Mouse (Mus musculus): ENCODE data around the gene Apobr. TPM values are rescaled to one million over a fixed set of nuclear protein-coding genes. Genes with fewer than 3 reads are reported as not detected.

Gene Apobr
- polyA plus RNA-seq, 1 experiment: 7.2 TPM

DNA sequence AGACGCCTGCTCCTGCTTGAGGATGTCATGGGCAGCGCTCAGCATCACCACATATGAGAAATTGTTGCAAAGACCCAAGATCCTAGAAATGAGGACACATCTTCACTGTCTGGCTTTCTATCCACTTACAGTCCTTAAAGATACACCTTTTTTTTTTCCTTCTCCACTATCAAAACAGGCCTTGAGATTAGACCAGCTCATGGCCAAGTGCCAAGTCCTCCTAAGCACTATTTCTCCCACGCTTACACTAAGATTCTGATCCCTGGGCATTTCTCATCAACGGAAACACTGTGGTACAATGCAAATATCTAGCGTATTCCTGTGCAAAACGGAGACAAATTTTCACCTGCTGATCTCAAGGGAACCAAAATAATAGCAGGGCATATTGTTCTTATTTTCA is 3.1 kb upstream of the Apobr start:
- H3K36me3 ChIP-seq (ENCODE audit: control insufficient read depth, insufficient read depth, low read length): no peaks in the 10 kb centered on the region
- peaks cover 24% of the 10 kb centered on the region for H3K4me1 ChIP-seq (replicated peaks; ENCODE audit: control insufficient read depth, insufficient read depth, low read length)
- no peak for TF ChIP-seq POLR2A (IDR thresholded peaks at IDR 0.05; ENCODE audit: control insufficient read depth, extremely low read depth, insufficient read depth, low read length, poor library complexity)
- TF ChIP-seq CTCF (IDR thresholded peaks at IDR 0.05; ENCODE audit: borderline replicate concordance, control insufficient read depth, extremely low read depth, insufficient read depth, low read length, poor library complexity): no peak
- WGBS: 97% methylated on average over 6 of the region's 6 CpGs
- no peak overlapping the region for H3K4me3 ChIP-seq (ENCODE audit: control insufficient read depth, insufficient read depth, low read length)
- no peak for DNase-seq
- no peaks in the 10 kb centered on the region for H3K27me3 ChIP-seq (ENCODE audit: control insufficient read depth, insufficient read depth, low read length)
- H3K27ac ChIP-seq (ENCODE audit: control insufficient read depth, insufficient read depth, low read length): no peak overlapping the region

DNA sequence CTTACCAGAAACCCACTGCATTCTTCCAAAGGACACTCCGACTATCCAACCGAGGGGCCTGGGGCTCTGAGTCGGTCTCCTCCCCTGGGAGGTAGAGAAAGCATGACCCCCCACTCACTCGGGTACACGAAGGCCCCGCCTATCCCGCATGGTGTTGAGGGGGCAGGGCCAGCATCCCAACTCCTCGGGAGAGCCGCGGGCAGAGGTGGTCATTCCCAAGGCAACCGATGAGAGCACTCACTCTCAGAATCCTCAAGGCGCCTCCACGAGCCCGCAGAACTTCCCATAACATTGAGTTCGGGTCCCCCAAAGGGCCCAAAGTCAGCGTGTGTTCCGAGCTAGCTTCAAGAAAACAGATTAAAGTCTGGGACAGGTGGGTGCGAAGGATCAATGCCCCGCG is 2.0 kb upstream of the Apobr start:
- Histone ChIP-seq H3K27me3 (ENCODE audit: control insufficient read depth, insufficient read depth, low read length) (no peaks in the 10 kb centered on the region), H3K27ac (ENCODE audit: control insufficient read depth, insufficient read depth, low read length) (no peak overlapping the region), H3K4me3 (ENCODE audit: control insufficient read depth, insufficient read depth, low read length) (peak overlapping the region; percentile 81), H3K4me1 (replicated peaks; ENCODE audit: control insufficient read depth, insufficient read depth, low read length) (peaks cover 24% of the 10 kb centered on the region), H3K36me3 (ENCODE audit: control insufficient read depth, insufficient read depth, low read length) (no peaks in the 10 kb centered on the region)
- DNase-seq: peak; percentile 23
- TF ChIP-seq POLR2A (IDR thresholded peaks at IDR 0.05; ENCODE audit: control insufficient read depth, extremely low read depth, insufficient read depth, low read length, poor library complexity): no peak
- TF ChIP-seq CTCF (IDR thresholded peaks at IDR 0.05; ENCODE audit: borderline replicate concordance, control insufficient read depth, extremely low read depth, insufficient read depth, low read length, poor library complexity): no peak
- WGBS: 26% methylated on average over 20 of the region's 20 CpGs

DNA sequence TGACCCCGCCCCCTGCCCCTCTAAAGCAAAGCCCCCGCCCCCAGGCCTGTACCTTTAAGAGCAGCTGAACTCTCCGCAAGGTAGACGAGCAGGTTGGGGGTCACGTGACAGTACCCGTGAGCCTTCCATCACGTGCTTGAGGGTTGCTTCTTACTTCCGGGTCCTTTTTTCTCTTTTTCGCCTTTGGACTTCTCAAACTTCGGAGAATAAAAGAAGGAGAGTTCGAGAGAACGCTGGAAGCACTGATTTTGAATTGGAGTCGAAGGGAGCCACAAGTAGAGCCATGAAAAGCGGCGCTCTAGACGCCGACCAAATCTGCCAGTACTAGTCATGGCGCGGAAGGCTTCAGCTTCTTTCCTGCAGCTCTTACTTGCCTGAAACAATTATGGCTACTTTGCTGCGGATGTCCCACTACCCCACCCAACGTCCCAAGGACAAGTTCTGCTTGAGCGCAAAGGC is 1.5 kb upstream of the Apobr start:
- H3K27me3 ChIP-seq (ENCODE audit: control insufficient read depth, insufficient read depth, low read length): no peaks in the 10 kb centered on the region
- H3K27ac ChIP-seq (ENCODE audit: control insufficient read depth, insufficient read depth, low read length): peak overlapping the region; percentile 79
- peak; percentile 85 for DNase-seq
- WGBS: under 1% methylated on average over 22 of the region's 22 CpGs
- H3K4me3 ChIP-seq (ENCODE audit: control insufficient read depth, insufficient read depth, low read length): peak overlapping the region; percentile 81
- H3K36me3 ChIP-seq (ENCODE audit: control insufficient read depth, insufficient read depth, low read length): no peaks in the 10 kb centered on the region
- H3K4me1 ChIP-seq (replicated peaks; ENCODE audit: control insufficient read depth, insufficient read depth, low read length): peaks cover 24% of the 10 kb centered on the region
- TF ChIP-seq POLR2A (IDR thresholded peaks at IDR 0.05; ENCODE audit: control insufficient read depth, extremely low read depth, insufficient read depth, low read length, poor library complexity): 0 out of 2 replicates have a peak, but pooled peaks have one; percentile 23
- TF ChIP-seq CTCF (IDR thresholded peaks at IDR 0.05; ENCODE audit: borderline replicate concordance, control insufficient read depth, extremely low read depth, insufficient read depth, low read length, poor library complexity): no peak

DNA sequence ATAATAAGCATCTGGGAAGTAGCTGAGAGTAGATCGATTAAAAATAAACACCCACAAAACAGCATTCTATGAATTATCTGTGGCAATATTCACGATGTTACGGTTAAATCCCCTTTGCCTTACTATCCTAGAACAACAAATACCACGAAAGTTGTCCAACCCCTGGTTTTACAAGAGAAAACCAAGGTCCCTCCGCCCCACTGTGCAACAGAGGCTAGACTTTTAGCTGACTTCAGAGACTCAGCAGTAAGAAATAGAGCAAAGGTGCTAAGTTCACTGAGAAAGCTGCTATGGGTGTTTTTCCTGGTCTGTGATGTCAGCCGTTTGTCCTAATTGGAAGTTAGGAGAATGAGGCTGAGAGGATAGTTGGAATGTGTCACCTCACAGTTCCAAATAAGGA is 981 bp upstream of the Apobr start:
- Histone ChIP-seq H3K27ac (ENCODE audit: control insufficient read depth, insufficient read depth, low read length) (0 out of 2 replicates have a peak overlapping the region, but pooled peaks have one; percentile 79), H3K36me3 (ENCODE audit: control insufficient read depth, insufficient read depth, low read length) (no peaks in the 10 kb centered on the region)

DNA sequence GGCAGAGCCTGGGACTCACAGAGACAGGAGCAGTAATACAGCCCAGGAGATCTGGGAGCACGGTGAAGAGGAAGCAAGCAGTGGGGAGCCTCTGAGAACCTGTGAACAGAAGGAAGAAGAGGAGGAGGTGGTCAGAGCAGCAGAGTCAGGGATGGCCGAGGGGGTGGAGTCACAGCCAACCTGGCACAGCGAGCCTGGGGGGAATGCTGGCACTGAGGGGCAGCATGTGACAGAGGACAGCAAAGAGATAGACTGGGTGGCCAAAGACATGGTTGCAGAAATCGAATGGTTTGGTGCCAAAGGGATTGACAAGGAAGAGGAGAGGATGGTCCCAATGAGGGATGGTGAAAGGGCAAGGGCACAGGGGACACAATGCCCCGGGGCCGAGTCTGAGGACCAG is 975 bp downstream of the Apobr start, which contains the start of gene Cln3:
TSS of gene Cln3 (minus strand) at position 101 of the 400 bp plus-strand sequence.
- Histone ChIP-seq H3K4me3 (ENCODE audit: control insufficient read depth, insufficient read depth, low read length) (peak within 1 kb of the TSS; percentile 9; the same call in 1 of the 2 replicates), H3K27me3 (ENCODE audit: control insufficient read depth, insufficient read depth, low read length) (no peaks in the 10 kb centered on the region), H3K36me3 (ENCODE audit: control insufficient read depth, insufficient read depth, low read length) (no peaks in the 10 kb centered on the region), H3K27ac (ENCODE audit: control insufficient read depth, insufficient read depth, low read length) (peak within 1 kb of the TSS; percentile 34; the same call in 1 of the 2 replicates), H3K4me1 (replicated peaks; ENCODE audit: control insufficient read depth, insufficient read depth, low read length) (peaks cover 24% of the 10 kb centered on the region)
- no peak for DNase-seq
- no peak for TF ChIP-seq CTCF (IDR thresholded peaks at IDR 0.05; ENCODE audit: borderline replicate concordance, control insufficient read depth, extremely low read depth, insufficient read depth, low read length, poor library complexity)
- no peak for TF ChIP-seq POLR2A (IDR thresholded peaks at IDR 0.05; ENCODE audit: control insufficient read depth, extremely low read depth, insufficient read depth, low read length, poor library complexity)
- 65% methylated on average over 6 of the region's 6 CpGs for WGBS

More for the DNA sequence above, 981 bp upstream of the Apobr start:
- peak overlapping the region; percentile 81 for H3K4me3 ChIP-seq (ENCODE audit: control insufficient read depth, insufficient read depth, low read length)
- TF ChIP-seq CTCF (IDR thresholded peaks at IDR 0.05; ENCODE audit: borderline replicate concordance, control insufficient read depth, extremely low read depth, insufficient read depth, low read length, poor library complexity) (no peak), POLR2A (IDR thresholded peaks at IDR 0.05; ENCODE audit: control insufficient read depth, extremely low read depth, insufficient read depth, low read length, poor library complexity) (no peak)
- WGBS: 12% methylated on average over 6 of the region's 6 CpGs
- H3K4me1 ChIP-seq (replicated peaks; ENCODE audit: control insufficient read depth, insufficient read depth, low read length): peaks cover 24% of the 10 kb centered on the region
- no peaks in the 10 kb centered on the region for H3K27me3 ChIP-seq (ENCODE audit: control insufficient read depth, insufficient read depth, low read length)
- DNase-seq: no peak

DNA sequence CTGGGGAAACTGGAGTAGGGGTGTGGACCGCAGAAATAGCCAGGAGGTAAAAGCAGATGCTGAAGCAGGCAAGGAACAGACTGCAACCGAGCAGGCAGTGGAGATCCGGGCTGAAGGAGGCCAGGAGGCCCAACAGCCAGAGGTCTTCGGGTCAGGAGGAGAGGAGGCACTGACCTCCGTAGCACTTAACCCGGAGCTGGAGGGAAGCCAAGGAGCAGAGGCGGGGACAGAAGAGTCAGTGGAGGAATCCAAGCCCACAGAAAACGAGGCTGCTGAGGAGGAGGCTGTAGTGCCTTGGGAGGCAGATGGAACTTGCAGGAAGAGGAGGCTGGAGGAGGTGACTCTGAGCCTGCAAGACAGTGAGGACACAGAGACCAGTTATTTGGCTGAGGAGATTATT is 2.1 kb downstream of the Apobr start:
- TF ChIP-seq CTCF (IDR thresholded peaks at IDR 0.05; ENCODE audit: borderline replicate concordance, control insufficient read depth, extremely low read depth, insufficient read depth, low read length, poor library complexity) (no peak), POLR2A (IDR thresholded peaks at IDR 0.05; ENCODE audit: control insufficient read depth, extremely low read depth, insufficient read depth, low read length, poor library complexity) (no peak)
- Histone ChIP-seq H3K4me1 (replicated peaks; ENCODE audit: control insufficient read depth, insufficient read depth, low read length) (peaks cover 24% of the 10 kb centered on the region), H3K36me3 (ENCODE audit: control insufficient read depth, insufficient read depth, low read length) (no peaks in the 10 kb centered on the region), H3K27me3 (ENCODE audit: control insufficient read depth, insufficient read depth, low read length) (no peaks in the 10 kb centered on the region), H3K4me3 (ENCODE audit: control insufficient read depth, insufficient read depth, low read length) (no peak overlapping the region), H3K27ac (ENCODE audit: control insufficient read depth, insufficient read depth, low read length) (no peak overlapping the region)
- 84% methylated on average over 8 of the region's 8 CpGs for WGBS
- DNase-seq: no peak

DNA sequence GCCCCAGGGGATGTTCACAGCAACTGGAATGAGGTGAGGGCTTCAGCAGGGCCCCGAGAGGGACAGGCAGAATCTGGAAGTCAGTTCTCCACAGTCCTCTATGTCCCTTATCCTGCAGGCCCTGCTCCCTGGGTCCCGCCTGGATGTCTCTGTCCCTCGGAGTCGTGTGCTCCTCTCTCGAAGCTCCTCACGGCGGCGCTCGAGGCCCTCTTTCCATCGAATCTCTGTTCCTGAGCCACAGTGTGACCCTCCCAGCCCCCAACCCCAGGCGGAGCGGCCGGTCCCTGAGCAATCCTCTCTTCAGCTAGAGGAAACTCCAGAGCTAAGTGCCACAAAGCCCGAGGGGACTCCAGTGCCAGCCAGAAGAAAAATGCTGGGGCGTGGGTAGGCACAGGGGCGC is 3.0 kb downstream of the Apobr start:
- no peak for DNase-seq
- Histone ChIP-seq H3K36me3 (ENCODE audit: control insufficient read depth, insufficient read depth, low read length) (no peaks in the 10 kb centered on the region), H3K4me1 (replicated peaks; ENCODE audit: control insufficient read depth, insufficient read depth, low read length) (peaks cover 21% of the 10 kb centered on the region), H3K4me3 (ENCODE audit: control insufficient read depth, insufficient read depth, low read length) (no peak overlapping the region), H3K27me3 (ENCODE audit: control insufficient read depth, insufficient read depth, low read length) (no peaks in the 10 kb centered on the region), H3K27ac (ENCODE audit: control insufficient read depth, insufficient read depth, low read length) (no peak overlapping the region)
- WGBS: 91% methylated on average over 16 of the region's 16 CpGs
- TF ChIP-seq CTCF (IDR thresholded peaks at IDR 0.05; ENCODE audit: borderline replicate concordance, control insufficient read depth, extremely low read depth, insufficient read depth, low read length, poor library complexity) (no peak), POLR2A (IDR thresholded peaks at IDR 0.05; ENCODE audit: control insufficient read depth, extremely low read depth, insufficient read depth, low read length, poor library complexity) (no peak)

All from thymus, adult 2 months (tissue).